Mouse (Mus musculus) heart, postnatal 10 days (tissue): Measurements from ENCODE around the gene Vmn1r148. TPM values are rescaled to one million over a fixed set of nuclear protein-coding genes. Genes with fewer than 3 reads are reported as not detected.
"Not testable (repeated sequence)": the region's sequence is repeated elsewhere in the genome, so short reads cannot be mapped to it uniquely, and the experiment has no call there.

ENCODE experiments used
- DNase-seq, 2 experiments: peaks; one replicate each; pipeline ENCODE4 v3.0.0; 2021
- intact Hi-C: fragments of 180-260 bp; cut with DNase I; formaldehyde crosslinking; loops from one replicate; pipeline ENCODE4 v1.15.1; 2025
- total RNA-seq, 2 experiments: library from RNA; stranded (reverse); gene quantifications; 2 replicates each; pipeline ENCODE4 v1.2.3; 2021

Gene Vmn1r148
- not detected for total RNA-seq

DNA sequence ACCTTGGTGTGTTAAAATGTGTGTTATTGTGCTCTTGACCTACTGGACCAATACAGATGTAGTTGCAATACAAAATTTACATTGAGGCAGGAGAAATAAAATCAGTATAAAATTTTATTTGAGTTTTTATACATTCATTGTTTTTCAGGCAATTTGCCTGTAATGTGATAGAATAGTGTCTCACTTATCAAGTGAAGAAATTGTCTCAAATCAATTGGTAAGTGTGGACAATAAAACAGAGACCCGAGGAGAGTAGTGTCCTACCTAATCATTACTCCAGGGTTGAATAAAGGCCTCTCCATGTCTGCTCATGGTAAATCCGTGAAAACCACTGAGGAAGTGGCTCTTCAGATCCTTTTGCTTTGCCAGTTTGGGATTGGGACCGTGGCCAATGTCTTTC is at the start of gene Vmn1r148:
Gene Vmn1r148, plus strand, starts transcription at position 301 of the 400 bp plus-strand sequence.
- DNase-seq, intact Hi-C loops: not testable (repeated sequence)

DNA sequence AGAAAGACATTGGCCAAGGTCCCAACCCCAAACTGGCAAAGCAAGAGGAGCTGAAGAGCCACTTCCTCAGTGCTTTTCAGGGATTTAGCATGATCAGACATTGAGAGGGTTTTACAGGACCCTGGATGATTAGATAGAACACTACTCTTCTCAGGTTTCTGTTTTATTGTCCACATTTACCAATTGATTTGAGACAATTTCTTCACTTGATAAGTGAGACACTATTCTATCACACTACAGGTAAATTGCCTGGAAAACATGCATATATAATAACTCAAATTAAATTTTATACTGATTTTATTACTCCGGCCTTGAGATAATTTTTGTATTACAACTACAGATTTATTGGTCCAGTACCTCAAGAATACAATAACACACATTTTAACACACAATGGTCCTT is 42.4 kb upstream of the Vmn1r148 start, which contains the start of gene Gm8660:
Gene Gm8660, minus strand, starts transcription at position 101 of the 400 bp plus-strand sequence.
- DNase-seq, intact Hi-C loops: not testable (repeated sequence)

DNA sequence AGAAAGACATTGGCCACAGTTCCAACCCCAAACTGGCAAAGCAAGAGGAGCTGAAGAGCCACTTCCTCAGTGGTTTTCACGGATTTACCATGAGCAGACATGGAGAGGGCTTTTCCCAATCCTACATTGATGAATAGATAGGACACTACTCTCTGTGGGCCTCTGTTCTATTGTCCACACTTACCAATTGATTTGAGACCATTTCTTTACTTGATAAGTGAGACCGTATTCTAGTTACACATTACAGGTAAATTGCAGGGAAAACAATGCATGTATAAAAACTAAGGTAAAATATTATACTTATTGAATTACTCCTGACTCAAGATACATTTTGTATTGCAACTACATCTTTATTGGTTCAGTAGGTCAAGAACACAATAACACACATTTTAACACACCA is 24.7 kb downstream of the Vmn1r148 start, which contains the start of gene Vmn1r149:
Gene Vmn1r149, minus strand, starts transcription at position 101 of the 400 bp plus-strand sequence.
- intact Hi-C loops, DNase-seq: not testable (repeated sequence)

DNA sequence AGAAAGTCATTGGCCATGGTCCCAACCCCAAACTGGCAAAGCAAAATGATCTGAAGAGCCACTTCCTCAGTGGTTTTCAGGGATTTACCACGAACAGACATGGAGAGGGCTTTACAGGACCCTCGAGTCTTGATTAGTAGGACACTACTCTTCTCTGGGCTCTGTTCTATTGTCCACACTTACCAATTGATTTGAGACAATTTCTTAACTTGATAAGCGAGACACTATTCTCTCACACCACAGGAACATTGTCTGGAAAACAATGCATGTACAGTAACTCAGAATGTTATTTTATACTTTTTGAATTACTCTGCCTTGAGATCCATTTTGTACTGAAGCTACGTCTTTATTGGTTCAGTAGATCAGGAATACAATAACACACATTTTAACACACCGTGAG is 50.6 kb downstream of the Vmn1r148 start, which contains the start of gene Gm10665:
Gene Gm10665, minus strand, starts transcription at position 101 of the 400 bp plus-strand sequence.
- DNase-seq, intact Hi-C loops: not testable (repeated sequence)

Other genes with a start within 250 kb of the Vmn1r148 start
- gene Vmn1r142, start 249.5 kb upstream of the Vmn1r148 start, total RNA-seq = not detected
- not detected for gene Vmn1r143, start 224.2 kb upstream of the Vmn1r148 start, total RNA-seq
- gene Gm8653, start 212.3 kb upstream of the Vmn1r148 start, total RNA-seq = not detected
- gene Gm8453, start 184.1 kb upstream of the Vmn1r148 start, total RNA-seq = not detected
- not detected for gene Gm4187, start 83.9 kb upstream of the Vmn1r148 start, total RNA-seq
- gene Gm8660, start 42.5 kb upstream of the Vmn1r148 start, total RNA-seq = not detected
- gene Vmn1r149, start 24.6 kb downstream of the Vmn1r148 start, total RNA-seq = not detected
- gene Gm10665, start 50.5 kb downstream of the Vmn1r148 start, total RNA-seq = not detected
- not detected for gene Vmn1r151, start 86.1 kb downstream of the Vmn1r148 start, total RNA-seq
- not detected for gene Vmn1r152, start 109.4 kb downstream of the Vmn1r148 start, total RNA-seq
- not detected for gene Gm8677, start 121.3 kb downstream of the Vmn1r148 start, total RNA-seq
- not detected for gene Gm4201, start 151.8 kb downstream of the Vmn1r148 start, total RNA-seq
- not detected for gene Gm4565, start 174.5 kb downstream of the Vmn1r148 start, total RNA-seq
- gene Vmn1r155, start 244.4 kb downstream of the Vmn1r148 start, total RNA-seq = not detected